Mouse (Mus musculus) stomach, postnatal 0 days (tissue): ENCODE measurements around the gene Smarcd3. TPM values are rescaled to one million over a fixed set of nuclear protein-coding genes. Genes with fewer than 3 reads are reported as not detected.
A peak's percentile ranks its signal among the peaks of the same experiment; 100 is the strongest.

Source experiments
- ATAC-seq: fragments of 200-750 bp; cut with Nextera tagmentation; 2 replicates; pipeline ENCODE4 v1.8.0; 2017; ENCODE audit not compliant: low FRiP score, low TSS enrichment
- DNase-seq: peaks from one replicate; pipeline ENCODE4 v3.0.0-alpha.2; 2016; ENCODE audit warnings: low spot score
- H3K27ac ChIP-seq: fragments of 300-500 bp; sonication (generic); replicated peaks from 2 replicates; pipeline ENCODE4 v1.5.1; 2014; ENCODE audit warnings: mild to moderate bottlenecking, control low read depth
- H3K27me3 ChIP-seq: fragments of 300-500 bp; sonication (generic); 2 replicates; pipeline ENCODE4 v1.6.1; 2014; ENCODE audit warnings: low read length; ENCODE audit not compliant: control insufficient read depth, insufficient read depth
- H3K36me3 ChIP-seq: fragments of 300-500 bp; sonication (generic); 2 replicates; pipeline ENCODE4 v1.6.1; 2014; ENCODE audit warnings: low read length, mixed read lengths; ENCODE audit not compliant: control insufficient read depth, insufficient read depth
- H3K4me1 ChIP-seq: fragments of 300-500 bp; sonication (generic); replicated peaks from 2 replicates; pipeline ENCODE4 v1.6.1; 2014; ENCODE audit warnings: antibody characterized with exemption; ENCODE audit not compliant: control insufficient read depth, insufficient read depth
- H3K4me2 ChIP-seq: fragments of 300-500 bp; sonication (generic); replicated peaks from 2 replicates; pipeline ENCODE4 v1.6.1; 2014; ENCODE audit warnings: low read depth, mild to moderate bottlenecking, control low read depth, moderate library complexity
- H3K4me3 ChIP-seq: fragments of 300-500 bp; sonication (generic); 2 replicates; pipeline ENCODE4 v1.5.1; 2014; ENCODE audit warnings: low read depth, low read length, control low read depth
- H3K9ac ChIP-seq: fragments of 300-500 bp; sonication (generic); 2 replicates; pipeline ENCODE4 v1.6.1; 2014; ENCODE audit warnings: mild to moderate bottlenecking, low read length, control low read depth, mixed read lengths
- H3K9me3 ChIP-seq: fragments of 300-500 bp; sonication (generic); 2 replicates; pipeline ENCODE4 v1.6.1; 2016; ENCODE audit warnings: low read length; ENCODE audit not compliant: control insufficient read depth
- CTCF ChIP-seq: IDR thresholded peaks from 2 replicates; pipeline ENCODE4 v1.5.1; 2016; ENCODE audit warnings: antibody characterized with exemption, low read depth, mild to moderate bottlenecking, moderate library complexity
- EP300 ChIP-seq: optimal IDR thresholded peaks from 2 replicates; pipeline ENCODE3; 2016; ENCODE audit warnings: antibody characterized with exemption
- WGBS: fragments of 180-500 bp; shearing (Covaris S2); extraction: QIAGEN DNeasy Blood & Tissue Kit; methylation state at CpG from one replicate; pipeline ENCODE4 v1.1.7; 2014; 5-methylcytosine and 5-hydroxymethylcytosine counted together
- polyA plus RNA-seq: library from polyadenylated mRNA; unstranded; fragments of >200 nt; fragmentation: Nextera tagmentation; extraction: Ambion mirVana; gene quantifications from 2 replicates; pipeline ENCODE4 v1.2.1, GENCODE M21; 2015

Smarcd3 gene
- polyA plus RNA-seq, 1 experiment from 2014 or later = 13.3 TPM

DNA sequence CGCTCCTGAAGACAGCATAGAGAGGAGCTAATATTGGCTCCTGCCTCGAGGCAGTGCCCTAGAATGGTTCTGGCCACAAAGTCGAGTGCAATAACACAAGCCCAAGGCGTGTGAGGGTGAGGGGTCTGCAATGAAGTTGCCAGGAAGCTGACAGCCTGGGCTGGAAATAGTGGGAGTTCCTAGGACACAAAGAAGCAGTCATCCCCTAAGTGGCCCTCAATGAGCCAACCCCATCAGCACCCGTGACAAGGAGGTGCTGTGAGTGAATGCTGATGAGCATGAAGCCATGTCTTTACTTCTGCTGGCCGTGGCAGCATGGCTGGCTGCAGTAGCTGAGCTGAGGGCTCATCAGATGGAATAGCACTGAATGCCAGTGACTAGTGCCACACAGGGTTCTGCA, 9.1 kb downstream of the Smarcd3 start:
- no peak for DNase-seq
- Histone ChIP-seq H3K4me1 (no peaks in the 10 kb centered on the region; the same call in 1 of the 2 replicates), H3K9me3 (no peaks in the 10 kb centered on the region), H3K4me3 (no peak overlapping the region), H3K9ac (no peak overlapping the region), H3K4me2 (no peak overlapping the region), H3K27me3 (no peaks in the 10 kb centered on the region), H3K27ac (no peak overlapping the region), H3K36me3 (no peaks in the 10 kb centered on the region; the same call in 1 of the 2 replicates)
- no peak for TF ChIP-seq EP300
- TF ChIP-seq CTCF = no peak
- WGBS = 78% methylated on average over 6 of the region's 6 CpGs
- no peak for ATAC-seq

DNA sequence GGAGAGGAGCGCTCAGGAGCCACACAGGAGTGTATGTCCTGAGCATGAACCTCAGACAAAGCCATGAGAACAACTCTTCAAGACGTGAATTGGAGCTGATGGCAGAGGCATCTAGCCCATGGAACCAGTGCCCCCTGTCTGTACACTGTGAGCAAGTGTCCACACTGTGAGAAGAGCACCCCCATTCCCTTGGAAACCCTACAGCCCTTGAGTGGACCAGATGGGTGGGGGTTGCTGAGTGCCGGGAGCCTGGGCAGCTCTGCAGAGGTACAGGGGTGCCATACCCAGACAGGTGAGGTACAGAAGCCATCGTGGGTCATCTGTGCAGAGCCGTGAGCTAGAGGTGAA, 11.9 kb downstream of the Smarcd3 start:
- Histone ChIP-seq H3K9me3 (no peaks in the 10 kb centered on the region), H3K27ac (no peak overlapping the region), H3K4me3 (no peak overlapping the region), H3K9ac (no peak overlapping the region), H3K4me2 (no peak overlapping the region), H3K36me3 (no peaks in the 10 kb centered on the region; the same call in 1 of the 2 replicates), H3K4me1 (no peaks in the 10 kb centered on the region; the same call in 1 of the 2 replicates), H3K27me3 (no peaks in the 10 kb centered on the region)
- ATAC-seq (peak; percentile 7; the same call in 1 of the 2 replicates), DNase-seq (no peak)
- 73% methylated on average over 5 of the region's 5 CpGs for WGBS
- TF ChIP-seq EP300 (no peak), CTCF (peak; percentile 42)

DNA sequence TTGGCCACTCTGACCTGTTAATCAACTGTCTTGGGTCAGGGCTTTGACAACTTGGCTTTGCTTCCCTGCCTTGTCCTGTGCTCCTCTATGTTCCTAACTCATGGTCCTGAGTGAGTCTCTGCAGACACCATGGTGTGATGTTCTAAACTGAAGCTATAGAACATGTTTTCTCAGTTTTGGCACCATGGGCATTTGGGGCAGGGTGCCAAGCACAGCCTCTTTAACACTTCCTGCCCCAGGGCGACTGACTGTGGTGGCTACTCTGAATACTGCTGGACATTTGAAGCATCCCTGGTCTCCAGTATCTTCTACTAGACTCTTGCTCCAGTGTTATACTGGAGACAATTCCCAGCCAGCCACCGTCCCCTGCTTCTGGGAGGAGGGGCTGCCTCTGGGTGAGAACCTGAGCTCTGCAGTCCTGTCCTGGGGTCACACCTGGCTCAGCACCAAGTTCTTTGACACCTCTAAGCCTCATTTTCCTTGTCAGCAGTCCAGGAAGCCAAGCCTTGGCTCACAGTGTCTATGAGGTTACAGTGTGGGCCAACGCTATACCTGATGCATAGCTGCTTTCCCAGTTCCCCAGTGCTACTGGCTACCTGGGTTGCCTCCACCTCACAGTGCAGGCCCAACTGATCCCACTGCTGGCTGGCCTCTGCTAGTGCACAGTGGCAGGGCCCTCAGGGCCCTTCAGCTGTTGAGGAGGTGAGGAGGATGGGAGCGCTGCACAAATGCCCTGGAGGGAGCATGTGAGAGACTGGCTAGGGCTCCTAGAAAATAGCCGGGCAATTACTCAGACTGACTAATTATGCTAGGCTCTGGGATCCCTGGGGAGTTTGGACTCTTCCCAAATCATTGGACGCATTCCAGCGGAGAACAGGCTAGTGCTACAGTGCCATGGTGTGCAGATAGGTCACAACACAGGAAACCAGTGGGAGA, 12.6 kb downstream of the Smarcd3 start:
- no peaks in the 10 kb centered on the region; the same call in 1 of the 2 replicates for H3K36me3 ChIP-seq
- H3K4me2 ChIP-seq = no peak overlapping the region
- no peak for TF ChIP-seq EP300
- H3K9ac ChIP-seq = no peak overlapping the region
- 55% methylated on average over 7 of the region's 7 CpGs for WGBS
- H3K27ac ChIP-seq = no peak overlapping the region
- no peaks in the 10 kb centered on the region; the same call in 1 of the 2 replicates for H3K4me1 ChIP-seq
- ATAC-seq (no peak), DNase-seq (no peak)
- H3K4me3 ChIP-seq = no peak overlapping the region
- H3K9me3 ChIP-seq = no peaks in the 10 kb centered on the region
- H3K27me3 ChIP-seq = no peaks in the 10 kb centered on the region

DNA sequence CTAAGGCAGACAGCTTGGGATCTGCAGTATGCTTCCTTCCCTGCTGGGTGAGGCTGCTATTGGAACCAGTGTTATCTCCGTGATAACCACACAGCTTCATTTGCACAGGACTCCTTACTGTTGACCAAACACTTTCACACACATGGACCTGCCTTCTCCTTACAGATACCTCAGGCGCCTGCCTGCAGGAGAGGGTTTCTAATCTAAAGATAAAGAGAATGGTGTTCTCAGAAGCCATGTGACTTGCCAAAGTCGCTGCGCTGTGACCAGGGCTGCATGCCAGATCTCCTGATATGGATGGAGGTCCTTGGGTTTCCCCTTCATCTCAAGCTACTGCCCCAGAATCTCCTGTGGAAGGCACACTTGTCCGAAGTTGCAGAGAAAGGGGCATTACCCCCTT, 14.8 kb downstream of the Smarcd3 start:
- 24% methylated on average over 5 of the region's 5 CpGs for WGBS
- Histone ChIP-seq H3K27ac (no peak overlapping the region), H3K9me3 (no peaks in the 10 kb centered on the region), H3K27me3 (no peaks in the 10 kb centered on the region), H3K4me3 (no peak overlapping the region), H3K4me2 (no peak overlapping the region), H3K9ac (no peak overlapping the region), H3K36me3 (no peaks in the 10 kb centered on the region), H3K4me1 (peaks cover 10% of the 10 kb centered on the region)
- DNase-seq = no peak
- TF ChIP-seq EP300 (no peak), CTCF (no peak)
- peak; percentile 33; the same call in 1 of the 2 replicates for ATAC-seq

DNA sequence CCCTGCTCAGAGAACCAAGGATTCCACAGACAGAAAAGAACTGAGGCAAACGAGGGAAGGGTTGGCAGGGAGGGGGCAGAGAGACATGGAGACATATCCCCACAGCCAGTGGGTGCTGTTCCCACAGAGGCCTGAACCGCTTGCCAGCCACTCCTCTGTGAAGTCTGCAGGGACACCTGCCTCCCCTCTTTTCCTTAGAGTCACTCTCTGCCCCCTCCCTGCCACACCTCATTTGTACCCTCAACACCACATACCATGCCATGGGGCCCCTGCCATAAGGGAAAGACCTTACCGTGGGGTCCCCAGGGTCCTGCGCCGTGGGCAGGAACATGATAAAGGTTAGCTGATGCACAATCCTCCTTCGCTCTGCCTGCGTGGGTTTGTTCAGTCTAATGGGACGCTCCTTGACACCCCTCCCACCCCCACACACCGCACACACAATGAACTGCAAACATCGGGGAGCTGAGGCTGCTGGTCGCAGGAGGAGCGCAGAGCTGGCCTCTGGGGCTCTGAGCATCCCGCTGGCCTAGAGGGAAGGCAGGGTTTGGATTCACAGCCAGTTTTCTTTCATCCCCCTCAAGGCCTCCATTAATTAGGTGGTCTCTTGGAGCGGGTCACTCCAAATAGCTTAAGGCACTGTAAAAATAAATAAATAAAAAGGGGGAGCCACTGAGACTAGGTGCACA, 18.1 kb downstream of the Smarcd3 start:
- Histone ChIP-seq H3K4me3 (no peak overlapping the region), H3K36me3 (no peaks in the 10 kb centered on the region), H3K4me2 (no peak overlapping the region; the same call in 1 of the 2 replicates), H3K9ac (no peak overlapping the region), H3K4me1 (peaks cover 21% of the 10 kb centered on the region), H3K27ac (no peak overlapping the region), H3K9me3 (no peaks in the 10 kb centered on the region), H3K27me3 (no peaks in the 10 kb centered on the region)
- no peak for ATAC-seq
- TF ChIP-seq CTCF (peak; percentile 15; the same call in 1 of the 2 replicates), EP300 (no peak)
- WGBS = 40% methylated on average over 14 of the region's 14 CpGs
- no peak for DNase-seq
